Mouse (Mus musculus) liver, embryonic 12.5 days (tissue): ENCODE results near the gene Gng7. TPM values are rescaled to one million over a fixed set of nuclear protein-coding genes. Genes with fewer than 3 reads are reported as not detected.

ENCODE experiments used
- ATAC-seq: fragments of 200-750 bp; cut with Nextera tagmentation; 2 replicates; pipeline ENCODE4 v1.8.0; 2017; ENCODE audit warnings: moderate number of reproducible peaks, mild to moderate bottlenecking, moderate library complexity
- H3K27ac ChIP-seq: fragments of 300-500 bp; sonication (generic); 2 replicates; pipeline ENCODE4 v1.5.1; 2016; ENCODE audit warnings: mild to moderate bottlenecking
- H3K27me3 ChIP-seq: fragments of 300-500 bp; sonication (generic); replicated peaks from 2 replicates; pipeline ENCODE4 v1.6.1; 2016; ENCODE audit warnings: mild to moderate bottlenecking, moderate library complexity
- H3K36me3 ChIP-seq: fragments of 300-500 bp; sonication (generic); 2 replicates; pipeline ENCODE4 v1.6.1; 2016; ENCODE audit warnings: mild to moderate bottlenecking, moderate library complexity
- H3K4me1 ChIP-seq: fragments of 300-500 bp; sonication (generic); 2 replicates; pipeline ENCODE4 v1.6.1; 2016
- H3K4me2 ChIP-seq: fragments of 300-500 bp; sonication (generic); 2 replicates; pipeline ENCODE4 v1.6.1; 2016; ENCODE audit warnings: mild to moderate bottlenecking, moderate library complexity
- H3K4me3 ChIP-seq: fragments of 300-500 bp; sonication (generic); 2 replicates; pipeline ENCODE4 v1.5.1; 2016; ENCODE audit warnings: mild to moderate bottlenecking, moderate library complexity
- H3K9ac ChIP-seq: fragments of 300-500 bp; sonication (generic); 2 replicates; pipeline ENCODE4 v1.6.1; 2016; ENCODE audit warnings: mild to moderate bottlenecking, moderate library complexity
- H3K9me3 ChIP-seq: fragments of 300-500 bp; sonication (generic); replicated peaks from 2 replicates; pipeline ENCODE4 v1.6.1; 2016; ENCODE audit warnings: mild to moderate bottlenecking, moderate library complexity
- WGBS: fragments of 180-500 bp; shearing (Covaris S2); methylation state at CpG from one replicate; pipeline ENCODE4 v1.1.7; 2016; ENCODE audit not compliant: insufficient replicate concordance; 5-methylcytosine and 5-hydroxymethylcytosine counted together
- polyA plus RNA-seq: library from polyadenylated mRNA; unstranded; fragments of >200 nt; fragmentation: Nextera tagmentation; extraction: Ambion mirVana; gene quantifications from 2 replicates; pipeline ENCODE4 v1.2.1, GENCODE M21; 2016

The Gng7 gene
- polyA plus RNA-seq, 1 experiment from 2014 or later, result 0.80 TPM

DNA sequence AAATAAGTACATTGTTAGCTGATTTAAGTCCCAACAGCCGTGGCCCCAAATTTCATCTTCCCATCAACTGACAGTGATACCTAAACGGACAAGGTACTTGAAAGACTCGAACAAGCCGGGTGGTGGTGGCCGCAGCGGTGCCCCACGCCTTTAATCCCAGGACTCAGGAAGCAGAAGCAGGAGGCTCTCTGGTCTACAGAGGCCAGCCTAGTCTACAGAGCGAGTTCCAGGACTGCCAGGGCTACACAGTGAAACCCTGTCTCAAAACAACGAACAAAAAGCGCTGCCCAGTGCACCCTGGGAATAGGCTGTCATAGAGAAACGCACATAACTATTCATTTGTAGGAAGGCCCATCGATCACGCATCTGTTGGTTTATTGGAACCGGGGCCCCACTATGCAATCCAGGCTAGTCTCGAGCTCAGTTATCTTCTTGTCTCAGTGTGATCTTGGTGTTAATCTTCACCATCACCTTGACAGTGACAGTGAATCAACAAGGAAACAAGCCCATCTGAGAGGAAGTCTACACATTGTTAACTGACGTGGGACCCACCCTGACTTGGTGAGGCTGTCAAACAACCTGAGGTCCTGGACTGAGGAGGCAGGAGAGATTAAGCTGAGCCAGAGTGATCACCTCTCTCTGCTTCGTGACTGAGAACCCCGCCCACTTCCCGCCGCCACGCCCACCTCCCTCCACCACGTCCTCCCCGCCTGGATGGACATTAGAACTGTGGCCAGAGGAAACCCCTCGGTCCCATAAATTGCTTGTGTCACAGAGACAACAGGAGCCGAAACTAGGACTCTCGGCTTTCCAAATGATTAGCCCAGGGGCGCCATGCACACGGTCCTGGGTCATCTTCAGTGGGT is 14.3 kb downstream of the Gng7 start:
- H3K4me1 ChIP-seq, result peaks cover 28% of the 10 kb centered on the region
- H3K27me3 ChIP-seq, result peaks cover 38% of the 10 kb centered on the region
- H3K4me2 ChIP-seq, result peak overlapping the region; percentile 43
- no peak overlapping the region for H3K27ac ChIP-seq
- no peak overlapping the region for H3K4me3 ChIP-seq
- 0 out of 2 replicates have a peak, but pooled peaks have one; percentile 26 for ATAC-seq
- peak overlapping the region; percentile 33; the same call in 1 of the 2 replicates for H3K9ac ChIP-seq
- H3K9me3 ChIP-seq, result no peaks in the 10 kb centered on the region
- WGBS, result 32% methylated on average over 28 of the region's 28 CpGs
- H3K36me3 ChIP-seq, result no peaks in the 10 kb centered on the region

DNA sequence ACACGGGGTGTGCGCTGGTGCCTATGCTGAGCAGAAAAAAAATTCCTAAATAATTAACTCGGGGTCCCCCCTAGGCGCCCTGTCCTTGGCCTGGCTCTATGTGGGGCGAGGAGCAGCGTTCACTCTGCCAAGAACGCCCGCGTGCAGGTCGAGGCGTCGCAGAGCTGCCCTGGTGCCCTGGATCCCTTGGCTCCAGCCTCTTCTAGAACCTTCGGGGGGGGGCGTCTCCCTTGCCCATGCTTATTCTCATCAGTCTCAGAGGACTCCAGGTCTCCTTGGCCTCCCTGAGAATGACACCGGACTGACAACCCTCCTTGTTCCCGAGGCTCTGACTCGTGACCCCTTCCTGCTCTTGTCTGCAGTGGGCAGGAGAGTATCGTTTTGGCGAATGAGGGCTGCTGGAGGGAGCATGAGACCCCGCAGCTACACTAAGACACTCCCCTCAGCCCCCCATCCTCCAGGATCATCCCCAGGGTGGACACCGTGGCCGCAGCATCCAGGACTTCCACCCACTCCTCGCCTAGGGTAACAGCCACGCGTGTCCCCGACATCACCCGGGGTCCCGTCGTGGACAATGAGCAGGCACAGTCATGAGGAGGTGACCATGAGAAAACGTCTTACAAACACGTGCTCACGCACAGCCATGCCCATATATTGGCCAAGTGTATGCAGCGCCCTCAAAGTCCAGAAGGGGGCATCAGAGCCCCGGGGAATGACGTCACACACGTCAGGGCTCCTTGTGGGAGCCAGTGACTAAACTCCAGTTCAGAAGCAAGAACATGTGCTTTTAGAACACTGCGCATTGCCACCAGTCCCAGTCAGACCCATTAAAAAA is 15.2 kb downstream of the Gng7 start:
- Histone ChIP-seq H3K4me2 (peak overlapping the region; percentile 43), H3K4me1 (peaks cover 34% of the 10 kb centered on the region), H3K27me3 (peaks cover 44% of the 10 kb centered on the region), H3K27ac (no peak overlapping the region), H3K4me3 (no peak overlapping the region), H3K9ac (no peak overlapping the region), H3K9me3 (no peaks in the 10 kb centered on the region), H3K36me3 (no peaks in the 10 kb centered on the region)
- 25% methylated on average over 37 of the region's 37 CpGs for WGBS
- ATAC-seq, result peak; percentile 70; the same call in 1 of the 2 replicates

DNA sequence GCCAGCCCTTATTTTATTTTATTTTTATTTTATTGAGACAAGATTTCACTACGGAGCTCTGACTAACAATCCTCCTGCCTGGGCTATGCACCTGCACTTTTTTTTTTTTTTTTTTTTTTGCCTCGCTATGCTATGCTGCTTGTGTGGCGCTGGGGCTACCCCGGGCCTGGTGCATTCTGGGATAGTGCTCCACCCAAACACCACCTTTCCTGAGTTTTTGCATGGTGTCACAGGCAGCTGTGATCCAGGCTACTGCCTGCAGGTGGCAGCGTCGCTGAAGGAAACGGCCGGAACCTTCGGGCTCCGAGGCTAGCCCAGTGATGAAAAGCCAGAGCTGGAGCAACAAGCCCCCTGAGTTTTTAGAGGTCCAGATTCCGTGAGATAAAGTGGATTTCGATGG is 16.0 kb downstream of the Gng7 start:
- no peak overlapping the region for H3K4me2 ChIP-seq
- peaks cover 34% of the 10 kb centered on the region for H3K4me1 ChIP-seq
- H3K4me3 ChIP-seq, result no peak overlapping the region
- peaks cover 50% of the 10 kb centered on the region for H3K27me3 ChIP-seq
- H3K9me3 ChIP-seq, result no peaks in the 10 kb centered on the region
- 5% methylated on average over 12 of the region's 12 CpGs for WGBS
- peak; percentile 68; the same call in 1 of the 2 replicates for ATAC-seq
- no peak overlapping the region for H3K9ac ChIP-seq
- no peak overlapping the region for H3K27ac ChIP-seq
- no peaks in the 10 kb centered on the region for H3K36me3 ChIP-seq

DNA sequence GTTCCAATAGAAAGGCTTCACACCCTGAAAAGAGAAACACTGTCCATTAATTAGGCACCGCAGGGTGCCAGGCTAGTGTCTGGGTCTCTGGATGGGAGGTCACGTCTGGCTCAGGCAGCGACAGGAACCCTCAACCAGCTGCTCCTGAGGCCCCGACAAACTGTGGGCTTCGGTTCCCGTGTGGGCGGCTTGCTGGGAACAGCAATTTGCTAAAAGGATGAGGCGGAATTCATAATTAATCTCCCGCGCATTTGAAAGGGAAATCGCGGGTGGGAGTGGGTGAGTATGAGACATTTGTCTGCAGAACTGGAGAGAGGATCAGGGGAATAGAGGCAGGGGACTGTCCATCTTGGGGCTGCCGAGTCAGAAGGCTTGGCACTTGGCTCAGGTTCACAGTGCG is 16.7 kb downstream of the Gng7 start:
- no peaks in the 10 kb centered on the region for H3K36me3 ChIP-seq
- H3K27ac ChIP-seq, result no peak overlapping the region
- H3K4me2 ChIP-seq, result no peak overlapping the region
- H3K4me1 ChIP-seq, result peaks cover 34% of the 10 kb centered on the region
- H3K9me3 ChIP-seq, result no peaks in the 10 kb centered on the region
- peaks cover 58% of the 10 kb centered on the region for H3K27me3 ChIP-seq
- H3K9ac ChIP-seq, result no peak overlapping the region
- no peak overlapping the region for H3K4me3 ChIP-seq
- no peak for ATAC-seq
- WGBS, result 39% methylated on average over 14 of the region's 14 CpGs

DNA sequence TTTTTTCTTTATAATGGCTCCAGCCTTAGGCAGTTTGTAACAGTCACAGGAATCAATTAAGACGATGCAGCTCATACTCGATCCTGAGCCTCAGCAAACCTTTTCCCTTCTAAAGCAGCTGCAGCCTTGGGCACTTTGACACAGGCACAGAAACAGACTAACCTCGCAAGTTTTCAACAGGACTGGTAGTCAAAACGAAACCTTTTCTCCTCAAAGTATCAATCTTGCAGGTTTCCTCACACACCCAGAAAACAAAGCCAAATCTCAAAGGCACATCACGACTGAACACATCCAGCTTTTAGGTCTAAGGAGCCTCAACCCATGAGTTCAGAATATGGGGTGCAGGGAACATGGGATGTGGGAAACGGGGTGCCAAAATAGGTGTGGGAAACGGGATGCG is 17.4 kb downstream of the Gng7 start:
- Histone ChIP-seq H3K4me1 (peaks cover 34% of the 10 kb centered on the region), H3K27ac (no peak overlapping the region), H3K9me3 (no peaks in the 10 kb centered on the region), H3K9ac (no peak overlapping the region), H3K4me3 (no peak overlapping the region), H3K4me2 (no peak overlapping the region), H3K27me3 (peaks cover 64% of the 10 kb centered on the region), H3K36me3 (no peaks in the 10 kb centered on the region)
- no peak for ATAC-seq
- WGBS, result 71% methylated on average over 8 of the region's 8 CpGs

DNA sequence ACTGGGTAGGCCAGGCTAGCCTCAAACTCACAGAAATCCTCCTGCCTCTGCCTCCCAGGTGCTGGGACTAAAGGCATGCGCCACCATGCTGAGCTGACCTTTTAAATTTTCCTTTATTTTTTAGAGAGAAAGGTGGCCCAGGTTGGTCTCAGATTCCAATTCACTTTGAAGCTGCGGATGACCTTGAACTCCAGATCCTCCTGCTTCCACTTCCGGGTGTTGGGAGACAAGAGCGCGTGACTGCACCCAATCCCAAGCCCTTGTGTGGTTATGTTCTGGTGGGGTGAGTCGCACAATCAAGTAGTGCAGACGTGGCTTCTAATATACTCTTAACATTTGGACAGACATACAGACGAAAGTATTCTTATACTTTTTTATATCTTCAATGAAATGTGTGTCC is 18.2 kb downstream of the Gng7 start:
- H3K9me3 ChIP-seq, result no peaks in the 10 kb centered on the region
- ATAC-seq, result no peak
- H3K27me3 ChIP-seq, result peaks cover 57% of the 10 kb centered on the region
- peaks cover 34% of the 10 kb centered on the region for H3K4me1 ChIP-seq
- no peak overlapping the region for H3K9ac ChIP-seq
- no peaks in the 10 kb centered on the region for H3K36me3 ChIP-seq
- 80% methylated on average over 8 of the region's 8 CpGs for WGBS
- no peak overlapping the region for H3K27ac ChIP-seq
- no peak overlapping the region for H3K4me3 ChIP-seq
- H3K4me2 ChIP-seq, result no peak overlapping the region

DNA sequence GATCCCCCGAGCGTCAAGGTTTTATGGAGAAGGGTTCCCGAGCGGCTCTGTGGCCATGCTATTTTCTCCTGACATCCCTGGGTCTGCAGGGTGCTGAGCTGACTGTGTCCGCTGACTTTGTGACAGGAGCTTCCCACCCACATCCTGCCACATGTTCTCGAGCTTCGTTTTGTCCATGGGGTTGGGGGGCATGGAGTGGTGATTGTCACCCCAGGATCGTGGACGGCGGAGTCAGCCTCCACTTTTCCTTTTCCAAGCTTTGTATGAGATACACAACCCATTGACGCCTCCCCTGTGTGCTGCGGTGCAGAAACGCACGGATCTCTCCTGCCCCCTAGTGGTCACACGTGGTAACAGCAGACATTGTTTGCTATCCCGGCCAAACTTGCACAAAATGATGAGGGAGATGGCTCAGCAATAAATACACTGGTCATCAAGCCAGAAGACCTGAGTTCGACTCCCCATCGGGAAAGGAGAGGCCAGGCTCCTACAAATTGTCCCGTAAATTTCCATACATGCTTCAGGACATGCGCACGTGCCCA is 19.6 kb downstream of the Gng7 start:
- Histone ChIP-seq H3K36me3 (no peaks in the 10 kb centered on the region), H3K4me3 (no peak overlapping the region), H3K27ac (no peak overlapping the region), H3K9me3 (no peaks in the 10 kb centered on the region), H3K4me1 (peaks cover 23% of the 10 kb centered on the region), H3K27me3 (peaks cover 54% of the 10 kb centered on the region), H3K9ac (no peak overlapping the region), H3K4me2 (peak overlapping the region; percentile 30; the same call in 1 of the 2 replicates)
- 9% methylated on average over 21 of the region's 21 CpGs for WGBS
- ATAC-seq, result no peak

DNA sequence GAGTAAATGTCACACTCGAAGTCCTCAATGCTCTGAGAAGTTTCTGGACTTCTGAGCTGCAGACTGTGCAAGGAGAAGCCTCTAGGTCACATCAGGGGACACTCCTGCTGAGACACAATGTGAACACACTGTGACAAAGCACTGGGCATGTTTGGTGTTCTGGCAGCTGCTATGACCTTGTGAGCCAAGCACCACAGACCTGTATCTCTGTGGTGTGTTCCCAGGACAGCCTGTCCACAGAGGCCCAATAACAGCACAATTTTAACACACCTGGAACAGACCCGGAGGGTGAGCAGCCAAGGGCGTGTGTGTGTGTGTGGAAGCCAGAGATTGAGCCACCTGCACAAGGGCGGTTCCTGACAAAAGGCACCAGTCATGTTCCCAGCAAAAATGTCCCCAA is 20.1 kb downstream of the Gng7 start:
- Histone ChIP-seq H3K27me3 (peaks cover 57% of the 10 kb centered on the region), H3K4me1 (peaks cover 17% of the 10 kb centered on the region), H3K9ac (no peak overlapping the region), H3K27ac (no peak overlapping the region), H3K4me3 (no peak overlapping the region), H3K36me3 (no peaks in the 10 kb centered on the region), H3K4me2 (0 out of 2 replicates have a peak overlapping the region, but pooled peaks have one; percentile 30), H3K9me3 (no peaks in the 10 kb centered on the region)
- ATAC-seq, result no peak
- 31% methylated on average over 4 of the region's 4 CpGs for WGBS

DNA sequence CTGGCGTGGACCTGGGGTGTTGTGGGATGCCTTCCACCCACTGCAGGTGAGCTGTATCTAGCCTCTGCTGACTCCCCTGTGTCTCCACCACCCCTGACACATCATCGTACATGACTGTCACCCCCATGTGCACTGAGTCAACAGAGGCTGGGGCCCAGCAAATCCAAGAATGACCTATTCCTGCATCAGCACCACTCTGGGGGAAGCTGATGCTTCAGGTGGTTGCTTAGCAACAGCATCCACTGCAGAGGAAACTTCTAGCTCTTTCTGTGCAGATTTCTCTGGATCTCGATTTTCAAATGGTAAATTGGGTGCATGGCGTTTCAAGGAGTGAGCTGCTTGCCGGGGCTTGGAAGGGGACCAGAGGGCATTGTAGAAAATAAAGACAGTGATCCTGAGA is 21.5 kb downstream of the Gng7 start:
- no peaks in the 10 kb centered on the region for H3K36me3 ChIP-seq
- 45% methylated on average over 5 of the region's 5 CpGs for WGBS
- ATAC-seq, result no peak
- H3K4me1 ChIP-seq, result peaks cover 6% of the 10 kb centered on the region; the same call in 1 of the 2 replicates
- H3K4me2 ChIP-seq, result no peak overlapping the region
- no peak overlapping the region for H3K4me3 ChIP-seq
- no peak overlapping the region for H3K9ac ChIP-seq
- H3K27me3 ChIP-seq, result peaks cover 65% of the 10 kb centered on the region
- no peak overlapping the region for H3K27ac ChIP-seq
- H3K9me3 ChIP-seq, result no peaks in the 10 kb centered on the region

DNA sequence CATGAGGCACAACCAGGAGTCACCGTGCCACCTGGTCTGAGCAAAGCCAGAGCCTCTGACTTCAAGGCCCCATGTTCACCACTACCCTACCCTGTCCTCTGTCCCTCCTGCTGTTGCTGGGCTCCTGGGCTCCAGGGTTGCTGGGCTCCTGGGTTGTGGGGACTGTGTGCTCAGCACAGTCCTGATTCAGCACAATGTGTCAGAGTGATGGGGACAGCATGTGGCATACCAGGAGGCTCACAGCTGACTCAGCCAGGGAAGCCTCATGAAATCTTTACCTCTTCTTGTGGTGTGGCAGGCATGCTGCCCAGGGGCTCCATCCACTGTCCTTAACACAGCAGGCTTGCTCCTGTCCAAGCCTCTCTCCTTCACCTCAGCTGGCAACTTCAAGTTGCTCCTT is 22.8 kb downstream of the Gng7 start:
- Histone ChIP-seq H3K4me1 (peaks cover 9% of the 10 kb centered on the region; the same call in 1 of the 2 replicates), H3K9me3 (no peaks in the 10 kb centered on the region), H3K27ac (no peak overlapping the region), H3K36me3 (no peaks in the 10 kb centered on the region), H3K4me3 (no peak overlapping the region), H3K9ac (no peak overlapping the region), H3K4me2 (no peak overlapping the region), H3K27me3 (peaks cover 65% of the 10 kb centered on the region)
- ATAC-seq, result no peak
- WGBS, result 52% methylated on average over 1 of the region's 1 CpGs

DNA sequence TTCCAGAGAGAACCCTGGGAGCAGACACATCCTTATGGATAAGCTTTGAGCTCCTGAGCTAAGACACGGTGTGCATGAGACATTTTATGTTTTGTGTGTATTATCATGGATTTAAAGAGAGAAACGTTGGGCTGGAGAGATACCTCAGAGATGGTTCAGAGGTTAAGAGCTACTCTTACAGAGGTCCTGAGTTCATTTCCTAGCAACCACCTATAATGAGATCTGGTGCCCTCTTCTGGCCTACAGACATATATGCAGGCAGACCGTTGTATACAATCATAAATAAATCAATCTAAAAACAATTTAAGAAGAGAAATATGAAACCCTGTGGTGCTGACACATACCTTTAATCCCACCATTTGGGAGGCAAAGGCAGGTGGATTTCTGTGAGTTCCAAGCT is 23.7 kb downstream of the Gng7 start:
- Histone ChIP-seq H3K9me3 (no peaks in the 10 kb centered on the region), H3K36me3 (no peaks in the 10 kb centered on the region), H3K27me3 (peaks cover 68% of the 10 kb centered on the region), H3K4me3 (no peak overlapping the region), H3K4me1 (peaks cover 9% of the 10 kb centered on the region; the same call in 1 of the 2 replicates), H3K4me2 (no peak overlapping the region), H3K27ac (no peak overlapping the region), H3K9ac (no peak overlapping the region)
- 9% methylated on average over 3 of the region's 3 CpGs for WGBS
- no peak for ATAC-seq

DNA sequence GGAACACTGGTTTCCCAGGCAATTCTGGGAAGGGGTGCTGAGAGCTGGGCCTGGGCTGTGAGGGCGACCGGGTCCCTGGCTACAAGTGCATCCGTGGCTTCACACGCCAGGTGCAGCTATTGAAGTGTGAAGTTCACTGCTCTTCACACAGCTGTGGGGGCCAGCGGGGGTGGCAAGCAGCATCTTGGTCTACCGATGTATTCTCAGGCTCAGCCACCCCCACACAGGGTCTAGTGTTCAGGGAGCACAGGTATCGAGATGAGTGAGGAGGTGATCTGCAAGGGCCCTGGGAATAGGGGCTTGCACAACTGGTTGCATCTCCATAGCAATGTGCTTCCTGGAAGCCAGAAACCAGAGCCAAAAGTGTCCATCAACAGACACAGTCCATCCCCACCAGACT is 24.3 kb downstream of the Gng7 start:
- Histone ChIP-seq H3K27me3 (peaks cover 75% of the 10 kb centered on the region), H3K27ac (no peak overlapping the region), H3K4me3 (no peak overlapping the region), H3K36me3 (no peaks in the 10 kb centered on the region), H3K4me2 (no peak overlapping the region), H3K9me3 (no peaks in the 10 kb centered on the region), H3K4me1 (peaks cover 15% of the 10 kb centered on the region), H3K9ac (no peak overlapping the region)
- ATAC-seq, result no peak
- WGBS, result 59% methylated on average over 7 of the region's 7 CpGs
